Mouse (Mus musculus): Measurements from ENCODE around the gene Hivep3.

Gene Hivep3

DNA sequence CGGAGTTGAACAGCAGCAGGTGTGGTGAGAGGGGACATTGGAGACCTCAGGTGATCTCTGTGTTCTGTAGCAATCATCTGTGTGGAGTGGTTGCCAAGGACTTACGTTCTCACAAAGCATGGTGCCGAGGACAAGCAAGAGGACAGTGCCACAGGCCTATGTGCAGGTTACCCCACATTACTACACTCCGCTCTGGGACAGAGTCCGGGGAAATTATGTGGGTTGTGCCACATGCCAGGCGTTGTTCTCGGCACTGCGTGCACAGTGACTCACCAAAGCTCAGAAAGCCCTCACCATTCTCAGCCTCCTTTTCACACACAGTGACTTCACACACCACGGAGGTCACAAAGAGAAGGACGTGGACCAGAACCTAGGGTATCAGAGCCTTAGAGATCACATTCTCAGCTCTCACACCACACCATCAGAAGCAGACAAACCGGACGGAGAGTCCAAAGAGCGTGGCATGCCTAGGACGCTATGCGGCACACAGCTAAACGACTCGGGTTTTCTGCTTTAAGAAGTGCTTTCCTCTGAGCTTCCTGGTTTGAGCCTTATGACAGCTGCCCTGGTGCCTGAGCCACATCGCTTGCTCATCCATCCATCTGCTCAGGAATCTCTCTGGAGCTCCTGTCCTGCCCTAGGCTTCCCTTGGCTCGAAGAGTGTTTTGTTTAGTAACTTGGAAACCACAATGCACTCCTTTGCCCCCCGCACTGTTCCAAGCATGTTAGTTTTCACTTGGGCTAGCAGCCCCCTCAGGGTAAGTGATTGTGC lies 330.0 kb downstream of the Hivep3 start:
- DNase-seq = no peak

GRCm38 (mm10) chr4:120064696-120065095 lies 331.1 kb downstream of the Hivep3 start, which contains the start of gene AL607142.1:
Gene AL607142.1 (plus strand): TSS chr4:120064996.
- DNase-seq = no peak

GRCm38 (mm10) chr4:120066841-120067591 lies 333.4 kb downstream of the Hivep3 start:
- DNase-seq = no peak

DNA sequence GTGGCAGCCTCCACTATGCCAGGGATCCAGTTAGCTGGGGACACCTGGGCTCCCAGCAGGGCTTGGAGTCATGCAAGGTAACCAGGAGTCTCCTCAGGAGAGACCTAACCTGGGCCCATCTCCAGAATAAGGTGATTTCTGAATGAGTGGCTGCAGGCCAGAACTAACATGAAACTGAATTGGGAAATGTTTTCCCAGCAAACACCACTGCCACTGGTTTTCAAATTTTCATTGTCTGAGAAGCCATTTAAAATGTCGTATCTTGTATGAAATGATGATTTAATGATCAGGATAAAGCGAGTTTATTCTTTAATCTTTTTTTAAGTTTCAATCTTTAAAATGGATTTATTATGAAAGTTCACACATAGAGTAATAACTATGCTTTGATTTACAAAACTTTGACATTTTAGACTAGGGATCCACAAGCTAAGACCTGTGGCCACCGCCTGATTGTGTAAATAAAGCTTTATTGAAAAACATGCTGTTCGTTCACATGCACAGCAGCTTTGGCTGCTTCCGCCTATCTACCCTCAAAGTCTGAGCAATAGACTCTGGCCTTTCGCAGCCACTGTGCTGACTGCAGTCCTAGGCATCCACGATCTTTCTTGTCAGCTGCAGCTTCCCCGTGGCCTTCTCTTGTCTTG lies 334.1 kb downstream of the Hivep3 start:
- no peak for DNase-seq

DNA sequence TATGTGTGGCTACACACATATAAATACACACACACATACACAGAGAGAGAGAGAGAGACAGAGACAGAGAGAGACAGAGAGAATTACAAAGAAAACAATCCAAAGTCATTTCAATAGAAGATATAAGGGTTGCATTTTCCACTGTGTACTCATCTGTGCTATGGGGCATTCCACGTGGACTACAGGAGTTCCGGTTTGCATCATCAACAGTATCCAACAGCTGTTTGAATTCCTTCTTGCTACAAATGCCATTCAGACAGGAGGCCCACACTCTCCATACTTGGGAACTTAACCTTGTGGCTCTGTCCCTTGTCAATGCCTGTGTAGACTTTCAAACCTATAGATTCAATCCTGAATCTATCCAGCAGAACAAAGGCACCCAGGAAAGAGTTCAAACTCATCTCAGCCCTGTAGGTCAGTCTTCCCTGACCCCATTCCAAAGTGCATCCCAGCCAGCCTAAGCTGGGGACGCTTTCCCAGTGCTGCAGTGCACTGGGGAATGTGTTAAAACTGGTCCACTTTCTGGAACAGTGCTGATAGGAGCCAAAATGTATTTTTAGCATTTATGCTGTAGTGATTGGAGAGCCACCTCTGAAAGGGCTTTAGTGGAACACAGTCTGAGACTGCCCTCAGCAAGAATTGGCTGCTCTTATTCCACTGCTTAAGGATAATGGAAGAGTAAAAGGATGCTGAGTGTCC lies 335.4 kb downstream of the Hivep3 start:
- no peak for DNase-seq

- no peak for DNase-seq
These were observed 336.0 kb downstream of the Hivep3 start for GRCm38 (mm10) chr4:120069582-120069980.

GRCm38 (mm10) chr4:120071411-120071810 lies 337.8 kb downstream of the Hivep3 start:
- no peak for DNase-seq

- DNase-seq = no peak
These were observed 338.4 kb downstream of the Hivep3 start for GRCm38 (mm10) chr4:120071842-120072507.

DNA sequence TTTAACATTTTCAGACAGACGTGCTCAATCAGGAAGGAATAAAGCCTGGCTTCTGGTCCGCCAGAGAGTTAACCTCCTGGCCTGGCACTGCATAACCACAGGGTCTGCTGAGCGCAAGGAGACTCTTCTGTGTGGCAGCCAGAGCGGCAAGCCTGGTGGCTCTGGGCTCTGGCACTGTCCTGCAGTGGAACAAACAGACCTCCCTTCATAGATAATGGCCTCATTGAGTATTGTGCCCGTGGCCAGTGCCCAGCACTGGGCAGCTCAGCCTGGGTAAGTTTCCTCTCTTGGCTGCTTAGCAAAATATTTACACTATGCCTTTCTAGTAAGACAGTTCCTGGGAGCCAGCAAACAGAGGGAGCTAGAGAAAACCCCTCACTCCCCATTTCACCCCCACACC lies 340.5 kb downstream of the Hivep3 start:
- no peak for DNase-seq

DNA sequence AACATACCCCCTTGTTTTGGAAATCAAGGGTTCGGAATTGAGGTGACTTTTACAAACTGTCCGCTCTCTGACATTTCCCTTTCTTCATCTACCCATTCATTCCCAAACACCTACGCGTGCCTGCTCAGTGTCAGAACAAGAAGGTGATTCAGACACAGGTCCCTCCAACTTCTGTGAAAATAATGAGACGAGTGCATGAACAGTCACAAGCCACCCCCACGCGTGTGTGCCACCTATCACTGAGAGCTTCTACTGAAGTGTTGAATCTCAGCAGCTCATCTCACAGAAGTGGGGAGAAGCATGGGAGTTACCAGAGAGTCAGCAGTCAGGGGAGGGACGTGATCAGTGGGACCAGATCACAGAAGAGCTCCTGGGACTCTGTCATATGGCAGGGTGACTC lies 343.7 kb downstream of the Hivep3 start:
- no peak for DNase-seq

DNA sequence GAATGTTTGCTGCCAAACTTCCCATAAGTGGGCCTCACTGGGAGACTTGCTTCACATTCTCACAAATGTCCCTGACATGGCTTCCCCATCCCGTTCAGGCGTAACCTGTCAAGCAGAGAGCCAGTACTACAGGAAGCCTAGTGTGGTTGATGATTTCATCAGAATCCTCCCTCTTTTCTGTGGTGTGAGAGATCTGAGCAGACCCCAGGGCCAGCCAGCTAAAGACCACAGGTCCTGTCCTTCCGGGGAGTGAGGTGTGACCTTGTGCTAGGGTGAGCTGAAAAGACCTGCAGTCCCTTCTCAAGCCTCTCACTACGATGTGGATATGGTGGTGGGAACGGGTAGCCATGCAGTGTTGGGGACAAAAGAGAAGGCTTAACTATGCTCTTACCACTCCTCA lies 348.9 kb downstream of the Hivep3 start:
- DNase-seq = no peak

DNA sequence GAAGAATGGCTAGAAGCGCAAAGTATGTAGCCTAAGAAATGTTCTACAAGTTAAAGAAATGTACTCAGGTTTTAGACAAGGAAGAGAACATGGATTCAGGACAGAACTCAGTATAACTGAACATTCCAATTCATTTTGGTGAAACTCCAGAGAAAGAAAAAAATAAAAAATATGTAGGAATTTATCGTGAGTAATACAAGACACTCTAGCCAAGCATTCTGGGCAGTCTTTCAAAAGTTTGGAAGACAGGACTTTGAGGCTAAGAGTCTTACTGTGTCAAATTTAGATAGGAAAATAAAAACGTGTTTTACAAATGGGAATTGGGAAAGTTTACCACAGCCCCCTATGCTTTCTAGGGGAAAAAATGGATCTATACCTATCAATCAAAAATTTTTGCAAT lies 350.1 kb downstream of the Hivep3 start:
- no peak for DNase-seq

- no peak for DNase-seq
These were observed 356.0 kb downstream of the Hivep3 start for GRCm38 (mm10) chr4:120089536-120089935.

- DNase-seq = no peak
These were observed 358.6 kb downstream of the Hivep3 start for GRCm38 (mm10) chr4:120091997-120092783.

GRCm38 (mm10) chr4:120096935-120097334 lies 363.4 kb downstream of the Hivep3 start:
- DNase-seq = no peak

- DNase-seq = no peak
These were observed 367.6 kb downstream of the Hivep3 start for GRCm38 (mm10) chr4:120101186-120101585.

DNA sequence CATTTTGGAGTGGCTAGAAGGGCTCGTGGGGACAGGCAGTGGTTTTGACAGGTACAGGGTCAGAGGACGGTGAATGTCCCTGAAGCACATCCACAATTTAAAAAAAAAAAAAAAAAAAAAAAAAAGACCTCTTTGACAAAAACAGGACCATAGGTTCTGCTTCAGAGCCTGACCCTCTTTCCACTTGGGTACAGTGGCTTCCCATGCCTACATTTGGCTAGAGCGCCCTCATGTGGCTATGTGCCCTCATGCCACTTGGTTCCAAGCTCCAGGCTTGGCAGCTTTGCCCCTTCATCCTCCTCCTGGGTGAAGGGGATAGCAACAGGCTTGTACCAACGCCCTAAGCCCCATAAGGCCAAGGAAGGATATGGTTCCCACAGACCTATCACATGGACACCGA lies 371.0 kb downstream of the Hivep3 start:
- peak; percentile 33 to 45 for DNase-seq

DNA sequence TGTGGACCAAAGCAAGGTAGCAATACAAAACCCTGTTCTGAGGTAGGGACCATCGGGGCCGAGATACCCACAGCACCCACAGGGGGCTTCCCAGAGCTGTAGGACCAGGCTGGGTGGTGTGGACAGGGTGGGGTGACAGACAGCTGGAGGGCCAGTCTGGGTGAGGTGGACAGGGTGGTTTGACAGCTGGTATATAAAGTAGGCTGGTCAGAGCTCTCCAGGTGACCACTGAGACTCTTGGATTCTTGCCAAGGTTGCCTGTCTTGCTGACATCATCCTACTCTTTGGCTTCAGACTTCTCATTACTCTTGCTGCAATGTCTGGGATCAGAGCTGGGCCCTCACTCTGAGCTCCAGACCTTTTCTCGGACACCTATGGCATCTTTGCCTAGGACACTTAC lies 372.8 kb downstream of the Hivep3 start:
- no peak for DNase-seq

DNA sequence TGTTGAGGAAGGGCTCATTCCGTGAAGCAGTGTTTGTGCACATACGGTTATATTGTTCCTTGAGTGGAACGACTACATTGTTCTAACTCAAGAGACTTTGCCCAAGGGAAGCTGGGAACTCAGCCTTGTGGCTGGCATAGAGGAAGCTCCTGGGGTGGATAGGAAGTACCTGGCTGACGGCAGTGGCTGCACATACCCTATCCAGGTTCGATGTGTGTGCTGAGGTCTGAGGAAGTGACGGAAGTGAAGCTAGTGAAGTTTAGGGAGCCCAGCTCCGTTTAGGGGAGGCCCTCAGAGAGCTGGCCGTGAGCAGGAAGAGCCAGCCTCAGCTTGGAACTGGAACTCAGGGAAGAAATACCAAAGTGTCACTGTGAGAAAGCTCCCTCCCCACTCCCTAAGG lies 374.2 kb downstream of the Hivep3 start:
- DNase-seq = no peak

DNA sequence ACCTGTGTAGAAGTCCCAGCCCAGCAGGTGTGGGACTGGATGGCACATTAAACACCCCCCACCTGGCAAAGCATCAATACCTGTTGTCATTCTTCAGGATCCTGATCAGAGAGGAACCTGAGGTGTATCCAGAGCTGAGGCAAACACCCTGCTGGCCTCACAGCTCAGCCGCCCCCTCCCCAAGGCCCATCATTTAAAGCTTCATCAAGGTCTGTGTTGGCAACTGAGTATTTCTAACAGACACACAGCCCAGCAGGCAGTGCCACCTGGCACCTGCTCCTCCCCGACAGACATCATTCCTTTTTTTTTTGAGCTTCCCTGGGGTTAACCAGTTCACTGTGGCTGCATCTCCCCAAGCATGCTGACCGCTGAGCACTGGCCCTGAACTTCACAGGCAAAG lies 381.9 kb downstream of the Hivep3 start:
- no peak for DNase-seq

DNA sequence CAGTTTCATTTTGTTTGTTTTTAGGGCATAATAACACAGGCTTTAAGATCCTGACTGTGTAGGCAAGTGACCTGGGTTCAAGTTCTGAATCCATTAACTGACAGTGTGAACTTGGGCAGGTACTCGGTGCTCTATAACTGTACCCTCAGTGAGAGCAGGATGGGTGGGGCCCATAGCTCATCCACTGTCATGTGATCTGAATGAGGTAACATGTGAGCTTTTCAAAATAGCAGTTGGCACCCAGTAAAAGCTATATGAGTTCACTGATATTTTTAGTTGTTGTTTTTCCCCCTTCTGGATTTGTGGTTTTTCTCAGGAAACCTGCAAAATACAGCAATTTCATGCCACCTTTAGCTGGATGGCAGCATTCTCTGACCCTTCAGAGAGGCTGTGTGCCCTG lies 382.7 kb downstream of the Hivep3 start:
- no peak for DNase-seq

DNA sequence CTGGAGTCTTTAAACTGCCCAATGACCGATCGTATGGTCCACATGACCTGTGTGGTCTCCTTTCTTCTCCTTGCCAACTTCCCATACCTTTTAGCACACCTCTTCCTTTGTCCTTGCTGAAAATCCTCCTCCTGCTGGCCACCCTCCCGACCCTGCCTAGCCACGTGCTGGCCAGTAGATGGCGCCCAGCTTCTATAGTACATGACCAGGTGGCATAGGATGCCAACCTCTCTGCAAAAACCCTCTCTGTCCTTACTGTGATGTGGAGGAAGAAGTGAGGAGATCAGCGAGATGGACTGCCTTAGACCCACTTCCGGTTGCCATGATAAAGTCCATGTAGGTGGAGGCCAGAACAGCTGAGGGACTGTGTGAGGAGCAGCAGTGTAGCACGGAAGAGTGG lies 386.7 kb downstream of the Hivep3 start:
- DNase-seq = peak in 1 of 2 experiments; percentile 21

Data from thymus, adult 18-20 months (tissue).